Mouse (Mus musculus) midbrain, embryonic 16.5 days (tissue): ENCODE results near the gene Atp5c1. TPM values are rescaled to one million over a fixed set of nuclear protein-coding genes. Genes with fewer than 3 reads are reported as not detected.
A peak's percentile ranks its signal among the peaks of the same experiment; 100 is the strongest.

Experiments
- ATAC-seq: fragments of 200-750 bp; cut with Nextera tagmentation; 2 replicates; pipeline ENCODE4 v1.8.0; 2017; ENCODE audit warnings: moderate TSS enrichment
- H3K27ac ChIP-seq: fragments of 300-500 bp; sonication (generic); 2 replicates; pipeline ENCODE4 v1.5.1; 2014; ENCODE audit warnings: mild to moderate bottlenecking, low read length, mixed read lengths
- H3K27me3 ChIP-seq: fragments of 300-500 bp; sonication (generic); 2 replicates; pipeline ENCODE4 v1.6.1; 2014; ENCODE audit warnings: low read depth, low read length, mixed read lengths; ENCODE audit not compliant: control insufficient read depth, insufficient read depth
- H3K36me3 ChIP-seq: fragments of 300-500 bp; sonication (generic); 2 replicates; pipeline ENCODE4 v1.6.1; 2014; ENCODE audit warnings: mild to moderate bottlenecking, low read length, moderate library complexity, mixed read lengths; ENCODE audit not compliant: control insufficient read depth, insufficient read depth
- H3K4me1 ChIP-seq: fragments of 300-500 bp; sonication (generic); 2 replicates; pipeline ENCODE4 v1.6.1; 2014; ENCODE audit warnings: mild to moderate bottlenecking, low read length, mixed read lengths; ENCODE audit not compliant: control insufficient read depth, insufficient read depth
- H3K4me2 ChIP-seq: fragments of 300-500 bp; sonication (generic); 2 replicates; pipeline ENCODE4 v1.6.1; 2014; ENCODE audit warnings: mild to moderate bottlenecking, low read length, mixed read lengths
- H3K4me3 ChIP-seq: fragments of 300-500 bp; sonication (generic); 2 replicates; pipeline ENCODE4 v1.5.1; 2014; ENCODE audit warnings: low read depth, mild to moderate bottlenecking, low read length, moderate library complexity, mixed read lengths
- H3K9ac ChIP-seq: fragments of 300-500 bp; sonication (generic); 2 replicates; pipeline ENCODE4 v1.6.1; 2014; ENCODE audit warnings: low read depth, low read length, mixed read lengths
- H3K9me3 ChIP-seq: fragments of 300-500 bp; sonication (generic); replicated peaks from 2 replicates; pipeline ENCODE4 v1.6.1; 2014; ENCODE audit warnings: mild to moderate bottlenecking, low read length, mixed read lengths; ENCODE audit not compliant: control insufficient read depth, poor library complexity, severe bottlenecking
- WGBS: fragments of 180-500 bp; shearing (Covaris S2); extraction: QIAGEN DNeasy Blood & Tissue Kit; methylation state at CpG from one replicate; pipeline ENCODE4 v1.1.7; 2014; 5-methylcytosine and 5-hydroxymethylcytosine counted together
- polyA plus RNA-seq: library from polyadenylated mRNA; unstranded; fragments of >200 nt; fragmentation: Nextera tagmentation; extraction: Ambion mirVana; gene quantifications from 2 replicates; pipeline ENCODE4 v1.2.1, GENCODE M21; 2015

Atp5c1 gene
- polyA plus RNA-seq, 1 experiment from 2014 or later = 572 TPM

DNA sequence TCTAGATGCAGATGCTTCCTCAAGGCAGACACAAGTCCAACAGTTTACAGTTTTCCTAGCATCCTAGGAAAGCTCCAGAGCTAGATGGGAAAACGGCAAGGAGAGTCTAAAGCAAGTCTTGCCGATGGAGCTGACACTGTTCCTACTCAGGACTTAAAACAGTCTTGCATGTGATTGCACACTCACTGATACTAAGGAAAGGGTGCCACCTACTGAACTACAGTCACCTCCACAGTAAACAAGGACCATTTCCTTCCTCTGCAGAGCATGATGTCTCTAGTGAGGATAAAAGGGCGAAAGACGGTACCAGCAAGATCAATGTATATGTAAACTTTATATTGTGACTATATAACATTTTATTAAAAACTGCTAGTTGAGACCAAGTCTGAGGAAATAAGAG lies 46.6 kb downstream of the Atp5c1 start:
- Histone ChIP-seq H3K4me2 (no peak overlapping the region), H3K4me1 (no peaks in the 10 kb centered on the region; the same call in 1 of the 2 replicates), H3K27ac (no peak overlapping the region), H3K27me3 (no peaks in the 10 kb centered on the region), H3K9me3 (no peaks in the 10 kb centered on the region), H3K36me3 (no peaks in the 10 kb centered on the region), H3K9ac (no peak overlapping the region), H3K4me3 (no peak overlapping the region)
- 69% methylated on average over 4 of the region's 4 CpGs for WGBS
- ATAC-seq = no peak

DNA sequence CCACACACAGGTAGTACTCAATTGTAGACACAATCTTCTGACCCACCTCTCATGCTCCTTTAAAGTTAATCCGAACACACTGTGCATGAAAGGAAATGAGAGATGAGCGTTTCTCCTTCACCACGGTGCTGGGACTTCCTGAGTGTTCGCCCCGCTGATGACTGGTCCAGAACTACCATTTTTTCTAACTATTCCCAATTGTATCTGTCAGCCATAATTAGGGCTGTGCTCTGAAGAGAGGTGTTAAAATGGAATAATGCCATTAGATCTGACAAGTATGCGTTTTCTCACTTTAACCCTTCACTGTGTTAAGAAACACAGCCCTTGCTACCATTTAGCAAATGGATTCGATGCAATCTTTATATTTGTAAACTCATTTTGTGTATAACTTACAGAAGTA lies 50.6 kb downstream of the Atp5c1 start:
- no peak overlapping the region for H3K27ac ChIP-seq
- H3K4me3 ChIP-seq = no peak overlapping the region
- ATAC-seq = peak; percentile 60; the same call in 1 of the 2 replicates
- H3K27me3 ChIP-seq = no peaks in the 10 kb centered on the region
- WGBS = 60% methylated on average over 7 of the region's 7 CpGs
- no peak overlapping the region for H3K4me2 ChIP-seq
- H3K36me3 ChIP-seq = no peaks in the 10 kb centered on the region
- H3K9ac ChIP-seq = no peak overlapping the region
- no peaks in the 10 kb centered on the region; the same call in 1 of the 2 replicates for H3K4me1 ChIP-seq
- no peaks in the 10 kb centered on the region for H3K9me3 ChIP-seq

DNA sequence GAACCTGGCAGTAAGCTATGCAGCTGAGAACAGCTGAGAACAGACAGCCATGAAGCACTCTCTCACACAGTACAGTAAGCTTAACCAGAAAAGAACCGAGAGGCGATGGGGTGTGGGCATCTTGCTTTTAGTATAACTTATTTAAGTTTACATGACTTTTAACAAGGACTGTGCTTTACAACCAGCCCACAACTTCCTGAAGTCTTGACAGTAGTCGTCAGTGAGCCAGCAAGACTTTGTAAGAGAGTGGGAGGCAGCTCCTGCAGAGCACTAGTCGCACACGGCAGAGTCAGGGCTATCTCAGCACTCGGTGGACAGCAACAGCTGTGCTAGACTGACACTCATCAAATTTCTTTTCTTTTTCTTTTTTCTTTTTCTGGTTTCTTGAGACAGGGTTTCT lies 56.0 kb downstream of the Atp5c1 start:
- no peak overlapping the region for H3K4me3 ChIP-seq
- WGBS = 92% methylated on average over 6 of the region's 6 CpGs
- no peak for ATAC-seq
- no peak overlapping the region for H3K4me2 ChIP-seq
- no peaks in the 10 kb centered on the region for H3K36me3 ChIP-seq
- no peak overlapping the region for H3K27ac ChIP-seq
- H3K9ac ChIP-seq = no peak overlapping the region
- H3K4me1 ChIP-seq = no peaks in the 10 kb centered on the region
- no peaks in the 10 kb centered on the region for H3K27me3 ChIP-seq
- no peaks in the 10 kb centered on the region for H3K9me3 ChIP-seq

DNA sequence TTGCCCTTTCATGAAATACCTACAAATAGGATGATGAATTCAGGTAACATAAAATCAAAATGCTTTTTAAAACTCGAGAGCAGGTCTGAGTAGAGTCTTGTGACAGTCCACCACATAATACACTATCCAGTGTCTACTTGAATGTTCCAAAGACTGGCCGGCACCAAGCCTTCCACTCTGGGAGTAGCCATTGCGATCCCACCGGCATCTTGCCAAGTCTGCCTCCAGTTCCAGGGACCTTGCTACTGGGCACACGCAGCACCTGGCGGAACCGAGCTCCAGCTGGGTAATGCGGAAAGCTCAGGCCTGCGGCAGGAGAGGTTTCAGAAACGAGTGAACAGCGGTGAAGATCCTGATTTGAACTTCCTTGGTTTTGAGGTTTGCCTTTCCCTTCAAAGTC lies 59.0 kb downstream of the Atp5c1 start:
- ATAC-seq = no peak
- Histone ChIP-seq H3K36me3 (no peaks in the 10 kb centered on the region), H3K4me1 (no peaks in the 10 kb centered on the region), H3K4me3 (no peak overlapping the region), H3K9me3 (no peaks in the 10 kb centered on the region), H3K4me2 (no peak overlapping the region), H3K27me3 (no peaks in the 10 kb centered on the region), H3K9ac (no peak overlapping the region), H3K27ac (no peak overlapping the region)
- WGBS = 95% methylated on average over 11 of the region's 11 CpGs

DNA sequence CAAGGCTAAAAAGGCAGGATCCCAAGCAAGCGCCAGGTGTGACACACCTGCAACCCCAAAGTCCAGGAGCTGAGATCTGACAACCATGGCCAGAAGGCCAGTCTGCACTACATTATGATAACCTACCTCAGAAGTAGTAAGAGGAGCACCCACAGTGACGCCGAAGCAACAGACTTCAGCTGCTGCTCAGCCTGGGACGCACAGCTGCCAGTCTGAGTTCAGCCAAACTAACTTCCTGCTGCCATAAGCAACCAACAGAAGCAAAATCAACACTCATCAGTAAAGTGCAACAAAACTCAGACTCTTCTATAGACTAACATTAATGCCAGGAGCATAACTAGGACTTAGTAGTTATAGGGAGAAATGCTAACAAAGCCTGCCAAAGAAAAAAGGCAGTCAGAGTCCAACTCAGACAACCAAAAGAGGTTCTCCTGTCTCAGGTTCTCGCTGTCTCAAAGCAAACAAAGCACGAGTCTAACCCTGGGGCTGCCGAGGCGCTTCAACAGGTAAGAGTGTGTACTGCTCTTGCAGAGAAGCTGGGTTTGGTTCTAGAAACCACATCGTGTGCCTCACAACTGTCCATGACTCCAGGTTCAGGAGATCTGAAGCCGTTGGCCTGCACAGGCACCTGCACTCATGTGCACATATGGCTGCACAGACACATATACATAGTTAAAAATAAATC lies 65.2 kb downstream of the Atp5c1 start:
- Histone ChIP-seq H3K36me3 (no peaks in the 10 kb centered on the region), H3K9ac (no peak overlapping the region), H3K4me2 (no peak overlapping the region), H3K9me3 (no peaks in the 10 kb centered on the region), H3K27me3 (no peaks in the 10 kb centered on the region), H3K4me1 (peaks cover under 1% of the 10 kb centered on the region; the same call in 1 of the 2 replicates), H3K27ac (no peak overlapping the region), H3K4me3 (no peak overlapping the region)
- 85% methylated on average over 10 of the region's 10 CpGs for WGBS
- ATAC-seq = no peak

DNA sequence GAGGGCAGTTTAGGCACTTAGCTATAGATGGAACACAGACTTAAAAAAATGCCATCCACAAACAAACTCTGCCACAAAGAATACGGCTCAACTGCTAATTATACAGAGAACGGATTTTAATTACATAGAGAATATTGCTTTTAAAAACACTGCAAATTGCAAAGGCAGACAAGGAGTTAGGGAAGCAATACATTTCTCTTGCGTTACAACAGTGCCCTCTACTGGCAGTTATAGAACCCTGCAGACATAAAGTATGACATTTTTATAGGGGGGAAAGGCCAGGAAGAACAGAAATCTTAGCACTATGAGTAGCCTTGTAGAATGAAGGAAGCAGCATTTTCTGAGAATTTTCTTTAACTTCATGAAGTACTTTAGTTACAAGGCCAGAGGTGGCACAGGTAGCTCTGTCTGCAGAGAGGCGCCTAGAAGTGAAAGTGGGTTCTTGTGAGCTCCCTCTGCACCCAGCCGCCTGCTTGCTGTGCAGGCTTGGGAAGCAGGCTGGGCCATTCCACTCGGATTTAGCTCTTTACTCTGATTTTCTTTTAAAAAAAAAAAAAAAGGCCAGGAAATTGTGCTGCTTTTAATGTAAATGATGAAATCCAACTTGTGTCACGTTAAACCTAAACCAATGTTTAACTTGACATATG lies 69.9 kb downstream of the Atp5c1 start:
- 36% methylated on average over 7 of the region's 7 CpGs for WGBS
- H3K4me3 ChIP-seq = no peak overlapping the region
- peak; percentile 71; the same call in 1 of the 2 replicates for ATAC-seq

DNA sequence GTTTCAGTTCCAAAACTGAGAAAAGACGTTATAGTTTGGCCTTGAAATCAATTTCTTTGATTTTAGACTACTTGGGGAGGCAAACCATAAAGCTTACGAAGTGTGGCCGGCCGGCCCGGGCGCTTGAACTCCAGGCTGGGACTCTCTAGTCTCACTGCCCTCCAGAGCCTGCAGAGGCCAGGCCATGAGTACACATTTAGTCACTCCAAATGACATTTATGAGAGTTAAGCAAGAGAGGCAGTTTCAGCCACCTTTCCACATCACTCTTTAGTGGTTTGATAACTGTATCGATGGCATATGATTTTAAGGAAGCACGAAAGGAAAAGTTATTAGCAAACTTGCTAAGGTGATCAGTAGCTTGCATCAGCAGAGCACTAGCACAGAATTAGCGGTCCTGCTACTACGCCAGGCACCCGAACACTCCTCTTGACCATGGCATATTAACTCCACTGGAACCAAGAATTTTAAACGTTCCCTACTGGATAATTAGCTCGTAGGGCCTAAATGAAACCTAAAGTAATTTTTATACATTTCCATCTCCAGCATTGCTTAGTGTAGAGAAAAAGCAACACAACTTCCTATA lies 70.5 kb downstream of the Atp5c1 start:
- Histone ChIP-seq H3K36me3 (no peaks in the 10 kb centered on the region), H3K27ac (no peak overlapping the region), H3K9me3 (no peaks in the 10 kb centered on the region), H3K4me1 (peaks cover 3% of the 10 kb centered on the region; the same call in 1 of the 2 replicates), H3K27me3 (no peaks in the 10 kb centered on the region), H3K9ac (no peak overlapping the region), H3K4me3 (no peak overlapping the region), H3K4me2 (no peak overlapping the region)
- WGBS = 77% methylated on average over 13 of the region's 13 CpGs
- ATAC-seq = peak; percentile 51; the same call in 1 of the 2 replicates

More for the DNA sequence above, 69.9 kb downstream of the Atp5c1 start:
- Histone ChIP-seq H3K27ac (no peak overlapping the region), H3K36me3 (no peaks in the 10 kb centered on the region), H3K4me2 (no peak overlapping the region), H3K9ac (no peak overlapping the region), H3K9me3 (no peaks in the 10 kb centered on the region), H3K4me1 (peaks cover 3% of the 10 kb centered on the region; the same call in 1 of the 2 replicates), H3K27me3 (no peaks in the 10 kb centered on the region)

DNA sequence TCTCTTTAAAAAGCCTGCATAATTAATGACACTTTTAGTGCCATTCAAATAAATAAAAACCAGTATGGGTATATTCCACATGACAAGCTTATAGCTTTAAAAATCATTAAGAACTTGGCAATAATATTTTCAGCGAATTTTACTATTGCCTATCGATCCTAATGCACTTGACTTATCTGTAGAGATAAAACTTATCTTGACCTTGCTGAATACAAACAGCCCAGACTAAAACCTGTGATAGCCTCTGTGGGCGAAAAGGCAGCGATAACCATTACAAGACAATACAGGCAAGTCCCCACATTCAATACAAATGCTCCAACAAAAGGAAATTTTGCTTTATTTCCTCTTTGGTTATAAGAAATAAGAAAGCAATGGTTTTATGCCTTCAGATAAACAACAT lies 71.7 kb downstream of the Atp5c1 start:
- Histone ChIP-seq H3K9me3 (no peaks in the 10 kb centered on the region), H3K4me3 (no peak overlapping the region), H3K4me1 (peaks cover 3% of the 10 kb centered on the region; the same call in 1 of the 2 replicates), H3K27me3 (no peaks in the 10 kb centered on the region), H3K9ac (no peak overlapping the region), H3K36me3 (no peaks in the 10 kb centered on the region), H3K27ac (no peak overlapping the region), H3K4me2 (no peak overlapping the region)
- no peak for ATAC-seq
- WGBS = 80% methylated on average over 4 of the region's 4 CpGs
